Mouse (Mus musculus): ENCODE results near the gene Mettl27.

GRCm38 (mm10) chr5:134919097-134919496 is 13.1 kb upstream of the Mettl27 start:
- TF ChIP-seq CTCF (IDR thresholded peaks at IDR 0.05; ENCODE audit: low read depth) (no peak), EP300 (optimal IDR thresholded peaks at IDR 0.05) (no peak)

Data from stomach, postnatal 0 days (tissue).